Mouse (Mus musculus) midbrain, embryonic 14.5 days (tissue): ENCODE results near the gene Cntln. TPM values are rescaled to one million over a fixed set of nuclear protein-coding genes. Genes with fewer than 3 reads are reported as not detected.

ENCODE experiments used
- ATAC-seq: fragments of 200-750 bp; cut with Nextera tagmentation; 2 replicates; pipeline ENCODE4 v1.8.0; 2017; ENCODE audit warnings: moderate number of reproducible peaks, moderate library complexity; ENCODE audit not compliant: low FRiP score, low TSS enrichment
- DNase-seq: peaks from one replicate; pipeline ENCODE4 v3.0.0-alpha.2; 2015
- H3K27ac ChIP-seq: fragments of 300-500 bp; sonication (generic); replicated peaks from 2 replicates; pipeline ENCODE4 v1.5.1; 2014; ENCODE audit warnings: mild to moderate bottlenecking, low read depth, low read length, moderate library complexity
- H3K27me3 ChIP-seq: fragments of 300-500 bp; sonication (generic); 2 replicates; pipeline ENCODE4 v1.6.1; 2014; ENCODE audit warnings: low read length, control low read depth, mixed read lengths; ENCODE audit not compliant: control insufficient read depth, insufficient read depth
- H3K36me3 ChIP-seq: fragments of 300-500 bp; sonication (generic); 2 replicates; pipeline ENCODE4 v1.6.1; 2014; ENCODE audit warnings: low read length, control low read depth; ENCODE audit not compliant: control insufficient read depth, insufficient read depth
- H3K4me1 ChIP-seq: fragments of 300-500 bp; sonication (generic); 2 replicates; pipeline ENCODE4 v1.6.1; 2014; ENCODE audit warnings: mild to moderate bottlenecking, antibody characterized with exemption, low read length, control low read depth; ENCODE audit not compliant: control insufficient read depth, insufficient read depth
- H3K4me2 ChIP-seq: fragments of 300-500 bp; sonication (generic); 2 replicates; pipeline ENCODE4 v1.6.1; 2014; ENCODE audit warnings: mild to moderate bottlenecking, low read length, moderate library complexity
- H3K4me3 ChIP-seq: fragments of 300-500 bp; sonication (generic); replicated peaks from 2 replicates; pipeline ENCODE4 v1.5.1; 2014; ENCODE audit warnings: low read depth, low read length
- H3K9ac ChIP-seq: fragments of 300-500 bp; sonication (generic); replicated peaks from 2 replicates; pipeline ENCODE4 v1.6.1; 2014; ENCODE audit warnings: mild to moderate bottlenecking, low read length, moderate library complexity
- H3K9me3 ChIP-seq: fragments of 300-500 bp; sonication (generic); 2 replicates; pipeline ENCODE4 v1.6.1; 2016; ENCODE audit warnings: low read length, control low read depth, mixed read lengths; ENCODE audit not compliant: control insufficient read depth
- WGBS: fragments of 180-500 bp; shearing (Covaris S2); extraction: QIAGEN DNeasy Blood & Tissue Kit; methylation state at CpG from one replicate; pipeline ENCODE4 v1.1.7; 2014; 5-methylcytosine and 5-hydroxymethylcytosine counted together
- polyA plus RNA-seq: library from polyadenylated mRNA; unstranded; fragments of >200 nt; fragmentation: Nextera tagmentation; extraction: Ambion mirVana; gene quantifications from 2 replicates; pipeline ENCODE4 v1.2.1, GENCODE M21; 2014

The Cntln gene
- polyA plus RNA-seq, 1 experiment from 2014 or later, result 5.9 TPM

GRCm38 (mm10) chr4:85005581-85005980 is 121.5 kb downstream of the Cntln start:
- H3K27me3 ChIP-seq, result no peaks in the 10 kb centered on the region
- no peak overlapping the region for H3K4me2 ChIP-seq
- no peak overlapping the region for H3K27ac ChIP-seq
- H3K9me3 ChIP-seq, result no peaks in the 10 kb centered on the region
- WGBS, result 76% methylated on average over 6 of the region's 6 CpGs
- no peak for ATAC-seq
- H3K4me1 ChIP-seq, result 0 out of 2 replicates have a peak, but pooled peaks cover 4% of the 10 kb centered on the region
- H3K4me3 ChIP-seq, result no peak overlapping the region
- DNase-seq, result no peak
- no peaks in the 10 kb centered on the region for H3K36me3 ChIP-seq
- no peak overlapping the region for H3K9ac ChIP-seq

GRCm38 (mm10) chr4:85006789-85007188 is 122.7 kb downstream of the Cntln start:
- Histone ChIP-seq H3K27me3 (no peaks in the 10 kb centered on the region), H3K27ac (no peak overlapping the region), H3K9ac (no peak overlapping the region), H3K4me2 (no peak overlapping the region), H3K4me3 (no peak overlapping the region), H3K9me3 (no peaks in the 10 kb centered on the region), H3K4me1 (0 out of 2 replicates have a peak, but pooled peaks cover 4% of the 10 kb centered on the region), H3K36me3 (no peaks in the 10 kb centered on the region)
- ATAC-seq (peak; percentile 86), DNase-seq (peak; percentile 64)
- 53% methylated on average over 3 of the region's 3 CpGs for WGBS

- H3K4me3 ChIP-seq, result no peak overlapping the region
- no peak for DNase-seq
- H3K27me3 ChIP-seq, result no peaks in the 10 kb centered on the region
- no peak overlapping the region for H3K27ac ChIP-seq
- no peak for ATAC-seq
- no peak overlapping the region for H3K9ac ChIP-seq
- H3K4me1 ChIP-seq, result 0 out of 2 replicates have a peak, but pooled peaks cover 4% of the 10 kb centered on the region
- no peak overlapping the region for H3K4me2 ChIP-seq
- no peaks in the 10 kb centered on the region for H3K36me3 ChIP-seq
- H3K9me3 ChIP-seq, result no peaks in the 10 kb centered on the region
Observed at GRCm38 (mm10) chr4:85010846-85011245, 126.7 kb downstream of the Cntln start.

DNA sequence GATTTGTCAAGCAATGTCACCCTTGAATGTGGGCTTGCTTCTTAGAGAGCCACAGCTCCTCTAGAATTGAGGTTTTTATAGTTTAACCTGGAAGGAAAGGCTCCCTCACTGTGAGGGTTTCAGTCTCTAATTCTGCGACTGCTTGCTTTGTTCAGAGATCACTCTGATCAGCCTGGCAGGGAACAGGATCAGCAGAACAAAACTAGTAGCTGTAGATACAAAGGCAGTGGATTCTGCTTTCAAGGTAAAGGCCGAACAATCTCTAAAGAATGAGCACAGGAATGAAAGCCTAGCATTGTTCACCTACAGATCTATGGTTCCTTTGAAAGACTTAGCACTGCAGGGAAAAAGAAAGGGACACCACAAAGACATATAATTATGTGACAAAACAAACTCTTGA is 161.6 kb downstream of the Cntln start:
- DNase-seq (peak; percentile 25), ATAC-seq (no peak)
- Histone ChIP-seq H3K4me3 (no peak overlapping the region), H3K36me3 (no peaks in the 10 kb centered on the region), H3K27ac (no peak overlapping the region), H3K4me2 (no peak overlapping the region), H3K27me3 (no peaks in the 10 kb centered on the region), H3K4me1 (no peaks in the 10 kb centered on the region), H3K9ac (no peak overlapping the region), H3K9me3 (no peaks in the 10 kb centered on the region)
- 4% methylated on average over 2 of the region's 2 CpGs for WGBS

DNA sequence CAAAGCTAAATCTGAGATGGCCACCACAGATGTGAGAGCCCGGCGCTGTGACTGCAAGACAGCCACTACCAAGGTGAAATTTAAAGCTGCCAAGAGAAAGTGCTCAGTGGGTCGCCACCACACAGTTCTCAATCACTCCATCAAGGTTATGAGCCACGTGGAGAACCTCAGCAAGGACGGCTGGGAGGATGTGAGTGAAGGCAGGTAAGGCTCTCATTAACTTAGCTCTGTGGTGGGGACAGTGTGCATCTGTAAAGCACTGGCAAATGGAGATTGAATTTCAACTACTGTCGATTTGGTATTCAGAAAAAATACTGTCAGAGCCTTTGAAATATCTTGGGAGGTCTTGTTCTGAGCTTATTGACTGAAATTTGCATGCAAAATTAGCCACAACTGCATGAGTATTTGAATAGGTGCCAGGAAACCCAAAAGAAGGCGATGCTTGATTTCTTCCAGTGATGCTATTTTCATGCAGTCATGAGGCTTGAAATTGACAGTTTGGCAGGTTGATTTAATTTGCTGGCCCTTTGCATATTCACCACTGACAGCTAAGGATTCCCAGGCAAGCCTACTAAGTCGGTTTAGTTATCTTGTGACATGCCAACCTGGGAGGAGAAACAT is 165.9 kb downstream of the Cntln start:
- ATAC-seq (no peak), DNase-seq (peak; percentile 65)
- Histone ChIP-seq H3K9ac (no peak overlapping the region), H3K9me3 (no peaks in the 10 kb centered on the region), H3K27ac (peak overlapping the region; percentile 5; the same call in 1 of the 2 replicates), H3K36me3 (no peaks in the 10 kb centered on the region), H3K4me3 (no peak overlapping the region), H3K4me1 (no peaks in the 10 kb centered on the region), H3K4me2 (no peak overlapping the region), H3K27me3 (no peaks in the 10 kb centered on the region)
- WGBS, result 65% methylated on average over 8 of the region's 8 CpGs

DNA sequence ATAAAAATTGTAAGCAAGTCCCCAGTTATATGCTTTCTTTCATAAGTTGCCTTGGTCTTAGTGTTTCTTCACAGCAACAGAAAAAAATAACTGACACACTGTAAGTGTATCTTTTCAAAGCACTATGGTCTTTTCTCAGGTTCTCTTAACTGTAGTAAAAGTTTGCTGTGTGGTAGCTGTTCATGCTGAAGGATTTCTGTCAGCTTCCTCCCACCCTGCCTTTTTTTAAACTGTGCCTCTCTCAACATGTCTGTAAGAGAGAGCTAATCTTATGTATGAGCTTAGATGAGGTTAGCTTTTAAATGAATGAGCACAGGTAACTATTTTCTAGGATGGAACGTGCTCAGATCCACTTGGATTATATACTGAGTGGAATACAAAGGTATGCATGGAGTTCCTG is 170.5 kb downstream of the Cntln start:
- no peaks in the 10 kb centered on the region for H3K27me3 ChIP-seq
- WGBS, result 70% methylated on average over 1 of the region's 1 CpGs

GRCm38 (mm10) chr4:85059598-85059997 is 175.5 kb downstream of the Cntln start:
- H3K27ac ChIP-seq, result no peak overlapping the region
- H3K4me2 ChIP-seq, result no peak overlapping the region
- ATAC-seq, result no peak
- H3K36me3 ChIP-seq, result no peaks in the 10 kb centered on the region
- 97% methylated on average over 2 of the region's 2 CpGs for WGBS
- no peaks in the 10 kb centered on the region for H3K9me3 ChIP-seq
- no peaks in the 10 kb centered on the region for H3K4me1 ChIP-seq
- no peak overlapping the region for H3K9ac ChIP-seq
- H3K27me3 ChIP-seq, result no peaks in the 10 kb centered on the region
- H3K4me3 ChIP-seq, result no peak overlapping the region
- no peak for DNase-seq

More for the DNA sequence above, 170.5 kb downstream of the Cntln start:
- Histone ChIP-seq H3K4me3 (no peak overlapping the region), H3K4me2 (no peak overlapping the region), H3K36me3 (no peaks in the 10 kb centered on the region), H3K9me3 (no peaks in the 10 kb centered on the region), H3K4me1 (no peaks in the 10 kb centered on the region), H3K9ac (no peak overlapping the region), H3K27ac (no peak overlapping the region)
- DNase-seq (no peak), ATAC-seq (no peak)

GRCm38 (mm10) chr4:85061676-85062075 is 177.6 kb downstream of the Cntln start:
- Histone ChIP-seq H3K4me3 (no peak overlapping the region), H3K9me3 (no peaks in the 10 kb centered on the region), H3K27me3 (no peaks in the 10 kb centered on the region), H3K4me2 (no peak overlapping the region), H3K4me1 (no peaks in the 10 kb centered on the region), H3K36me3 (no peaks in the 10 kb centered on the region), H3K9ac (no peak overlapping the region), H3K27ac (no peak overlapping the region)
- DNase-seq (no peak), ATAC-seq (no peak)
- WGBS, result 55% methylated on average over 2 of the region's 2 CpGs

DNA sequence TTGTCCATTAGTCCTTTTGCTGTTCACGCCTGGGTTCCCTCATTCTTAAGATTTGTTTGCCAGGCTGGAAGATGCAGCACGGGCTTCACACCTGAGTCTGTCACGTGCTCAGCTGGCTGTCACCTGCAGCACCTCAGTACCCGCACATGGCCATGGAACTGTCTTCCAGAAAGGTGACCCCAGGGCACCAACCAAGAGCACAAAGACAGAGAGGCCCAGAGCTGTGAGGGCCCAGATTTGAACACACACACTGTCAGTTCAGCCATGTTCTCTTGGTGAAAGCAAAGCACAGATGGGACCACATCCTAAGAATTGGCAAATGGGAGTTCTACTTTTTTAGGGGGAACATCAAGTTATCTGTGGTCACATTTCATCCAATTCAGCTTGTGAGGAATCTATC is 211.9 kb downstream of the Cntln start:
- Histone ChIP-seq H3K27me3 (no peaks in the 10 kb centered on the region), H3K4me3 (no peak overlapping the region), H3K9ac (no peak overlapping the region), H3K9me3 (no peaks in the 10 kb centered on the region), H3K27ac (no peak overlapping the region), H3K36me3 (no peaks in the 10 kb centered on the region), H3K4me2 (no peak overlapping the region), H3K4me1 (no peaks in the 10 kb centered on the region)
- WGBS, result 63% methylated on average over 4 of the region's 4 CpGs
- DNase-seq (no peak), ATAC-seq (no peak)
